Mouse (Mus musculus): ENCODE results near the gene G530012D18Rik.
A peak's percentile ranks its signal among the peaks of the same experiment; 100 is the strongest.
"Not testable (repeated sequence)": the region's sequence is repeated elsewhere in the genome, so short reads cannot be mapped to it uniquely, and the experiment has no call there.

The G530012D18Rik gene

GRCm38 (mm10) chr1:85615819-85616218 is 40.3 kb downstream of the G530012D18Rik start:
- DNase-seq (ENCODE audit: low spot score), result not testable (repeated sequence)

- DNase-seq (ENCODE audit: low spot score), result peak; percentile 43
Measured at GRCm38 (mm10) chr1:85617161-85617560, 41.7 kb downstream of the G530012D18Rik start.

GRCm38 (mm10) chr1:85618689-85619088 is 43.2 kb downstream of the G530012D18Rik start:
- not testable (repeated sequence) for DNase-seq (ENCODE audit: low spot score)
